Mouse (Mus musculus) myocyte (in vitro differentiated cells): Measurements from ENCODE around the gene Kif26b. TPM values are rescaled to one million over a fixed set of nuclear protein-coding genes. Genes with fewer than 3 reads are reported as not detected.

Experiments used
- H3K27me3 ChIP-seq: one replicate; pipeline ENCODE4 v1.6.1; 2011; ENCODE audit not compliant: control insufficient read depth, insufficient read depth, insufficient read length
- H3K36me3 ChIP-seq: one replicate; pipeline ENCODE4 v1.6.1; 2011; ENCODE audit not compliant: control insufficient read depth, insufficient read depth
- H3K4me2 ChIP-seq: one replicate; pipeline ENCODE4 v1.6.1; 2011; ENCODE audit warnings: low read depth, control low read depth
- H3K4me3 ChIP-seq: one replicate; pipeline ENCODE4 v1.5.1; 2011; ENCODE audit warnings: mild to moderate bottlenecking, control low read depth, moderate library complexity
- H3K79me2 ChIP-seq: one replicate; pipeline ENCODE4 v1.6.1; 2011; ENCODE audit not compliant: control insufficient read depth, insufficient read depth
- H3ac ChIP-seq: one replicate; pipeline ENCODE4 v1.6.1; 2011; ENCODE audit not compliant: control insufficient read depth, insufficient read length
- CEBPB ChIP-seq: IDR thresholded peaks from 2 replicates; pipeline ENCODE4 v1.6.1; 2011; ENCODE audit warnings: mild to moderate bottlenecking, moderate library complexity; ENCODE audit not compliant: poor library complexity, insufficient read depth, severe bottlenecking
- E2F4 ChIP-seq: IDR thresholded peaks from one replicate; pipeline ENCODE4 v1.6.1; 2011; ENCODE audit warnings: mild to moderate bottlenecking, control low read depth, moderate library complexity; ENCODE audit not compliant: insufficient read depth
- MAX ChIP-seq: IDR thresholded peaks from one replicate; pipeline ENCODE4 v1.6.1; 2011; ENCODE audit warnings: low read depth, mild to moderate bottlenecking, control low read depth
- MYOD1 ChIP-seq, 3 experiments: IDR thresholded peaks; one replicate each; pipeline ENCODE4 v1.6.1; 2011; ENCODE audit warnings: control low read depth in 2 of 3, low read depth in 2 of 3, mild to moderate bottlenecking in 2 of 3, moderate library complexity in 1 of 3; ENCODE audit not compliant: insufficient read length in 2 of 3, control insufficient read depth in 1 of 3
- MYOG ChIP-seq, 3 experiments: IDR thresholded peaks; one replicate each; pipeline ENCODE4 v1.6.1; 2011; ENCODE audit warnings: control low read depth in 2 of 3, low read depth in 2 of 3, mild to moderate bottlenecking in 2 of 3; ENCODE audit not compliant: insufficient read length in 2 of 3, control insufficient read depth in 1 of 3, insufficient read depth in 1 of 3
- POLR2A ChIP-seq: IDR thresholded peaks from one replicate; pipeline ENCODE4 v1.6.1; 2011; ENCODE audit warnings: low read depth, mild to moderate bottlenecking, control low read depth, moderate library complexity; ENCODE audit not compliant: insufficient read length
- POLR2AphosphoS2 ChIP-seq: IDR thresholded peaks from one replicate; pipeline ENCODE4 v1.6.1; 2011; ENCODE audit warnings: low read depth, control low read depth; ENCODE audit not compliant: insufficient read length
- REST ChIP-seq: IDR thresholded peaks from one replicate; pipeline ENCODE4 v1.6.1; 2011; ENCODE audit warnings: mild to moderate bottlenecking, control low read depth, moderate library complexity; ENCODE audit not compliant: insufficient read depth, insufficient read length
- SRF ChIP-seq: IDR thresholded peaks from one replicate; pipeline ENCODE4 v1.6.1; 2011; ENCODE audit warnings: low read depth; ENCODE audit not compliant: control insufficient read depth, insufficient read length
- TCF12 ChIP-seq: IDR thresholded peaks from one replicate; pipeline ENCODE4 v1.6.1; 2011; ENCODE audit warnings: mild to moderate bottlenecking, control low read depth; ENCODE audit not compliant: poor library complexity, insufficient read depth, severe bottlenecking
- TCF3 ChIP-seq: IDR thresholded peaks from one replicate; pipeline ENCODE4 v1.6.1; 2011; ENCODE audit warnings: low read depth, control low read depth; ENCODE audit not compliant: insufficient read length
- USF1 ChIP-seq: IDR thresholded peaks from one replicate; pipeline ENCODE4 v1.6.1; 2011; ENCODE audit warnings: low read depth, mild to moderate bottlenecking, control low read depth, moderate library complexity
- polyA plus RNA-seq: library from polyadenylated mRNA; unstranded; fragments of >200 nt; fragmentation: generic; extraction: Trizol; gene quantifications from one replicate; pipeline ENCODE4 v1.2.1, GENCODE M21; 2012; ENCODE audit warnings: missing spikeins

Kif26b gene
- polyA plus RNA-seq, 1 experiment: 5.9 TPM

GRCm38 (mm10) chr1:178655525-178655924 lies 126.6 kb downstream of the Kif26b start:
- Histone ChIP-seq H3ac (no peak overlapping the region), H3K4me3 (no peak overlapping the region), H3K27me3 (no peaks in the 10 kb centered on the region), H3K36me3 (no peaks in the 10 kb centered on the region), H3K79me2 (no peaks in the 10 kb centered on the region), H3K4me2 (no peak overlapping the region)
- TF ChIP-seq E2F4 (no peak), USF1 (peak; percentile 83)

DNA sequence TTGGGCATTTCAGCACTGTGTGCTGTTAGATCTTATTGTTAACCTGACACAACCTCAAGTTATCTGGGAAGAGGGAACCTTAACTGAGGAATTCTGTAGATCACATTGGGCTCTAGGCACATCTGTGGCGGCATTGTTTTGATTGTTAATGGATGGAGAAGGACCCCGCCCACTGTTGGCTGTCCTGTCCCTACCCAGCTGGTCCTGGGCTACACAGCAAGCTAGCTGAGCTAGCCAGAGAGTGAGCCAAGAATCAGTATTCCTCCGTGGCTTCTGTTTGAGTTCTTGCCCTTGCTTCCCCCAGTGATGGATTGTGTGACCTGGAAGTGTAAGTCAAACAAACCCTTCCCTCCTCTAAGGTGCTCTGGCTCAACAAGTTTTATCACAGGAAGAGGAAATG lies 132.1 kb downstream of the Kif26b start:
- no peaks in the 10 kb centered on the region for H3K27me3 ChIP-seq
- H3K4me2 ChIP-seq: no peak overlapping the region
- no peaks in the 10 kb centered on the region for H3K36me3 ChIP-seq
- no peak overlapping the region for H3K4me3 ChIP-seq
- H3K79me2 ChIP-seq: no peaks in the 10 kb centered on the region
- no peak overlapping the region for H3ac ChIP-seq
- no peak for TF ChIP-seq TCF12
- no peak for TF ChIP-seq REST
- TF ChIP-seq USF1: no peak
- TF ChIP-seq CEBPB: no peak
- no peak for TF ChIP-seq MAX
- no peak for TF ChIP-seq POLR2AphosphoS2
- TF ChIP-seq POLR2A: no peak
- no peak for TF ChIP-seq SRF

GRCm38 (mm10) chr1:178661556-178661955 lies 132.6 kb downstream of the Kif26b start:
- Histone ChIP-seq H3K4me3 (no peak overlapping the region), H3K27me3 (no peaks in the 10 kb centered on the region), H3ac (no peak overlapping the region), H3K4me2 (no peak overlapping the region), H3K79me2 (no peaks in the 10 kb centered on the region), H3K36me3 (no peaks in the 10 kb centered on the region)
- no peak for TF ChIP-seq POLR2AphosphoS2
- no peak for TF ChIP-seq MYOD1 (IDR thresholded peaks at IDR 0.05; ENCODE audit: control insufficient read depth in 1 of 3, insufficient read length in 2 of 3, low read depth in 2 of 3)
- TF ChIP-seq E2F4: no peak
- no peak for TF ChIP-seq CEBPB
- no peak for TF ChIP-seq TCF12
- TF ChIP-seq TCF3: no peak
- TF ChIP-seq MYOG (IDR thresholded peaks at IDR 0.05; ENCODE audit: control insufficient read depth in 1 of 3, insufficient read depth in 1 of 3, insufficient read length in 2 of 3, low read depth in 2 of 3): no peak
- TF ChIP-seq SRF: no peak
- TF ChIP-seq USF1: no peak
- TF ChIP-seq POLR2A: no peak

DNA sequence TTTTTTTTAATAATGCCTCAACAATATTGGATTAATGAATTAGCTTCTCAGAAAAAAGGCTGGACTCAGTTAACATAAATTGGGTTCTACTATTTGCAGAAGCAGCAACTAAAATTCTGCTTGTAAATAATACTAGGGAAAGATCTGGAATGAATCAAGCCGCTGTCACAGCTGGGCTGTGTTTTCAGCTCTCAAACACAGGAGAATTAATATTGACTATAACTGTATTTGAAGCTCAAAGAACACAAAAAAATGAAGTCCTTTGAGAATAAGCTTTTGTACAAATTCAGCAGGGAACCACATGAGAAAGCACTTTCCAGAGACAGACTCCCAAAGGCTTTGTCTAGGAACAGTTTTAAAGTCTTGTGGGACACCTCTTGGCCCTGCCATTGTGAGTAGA lies 134.6 kb downstream of the Kif26b start:
- H3ac ChIP-seq: no peak overlapping the region
- H3K4me2 ChIP-seq: no peak overlapping the region
- H3K36me3 ChIP-seq: no peaks in the 10 kb centered on the region
- no peaks in the 10 kb centered on the region for H3K27me3 ChIP-seq
- no peaks in the 10 kb centered on the region for H3K79me2 ChIP-seq
- no peak overlapping the region for H3K4me3 ChIP-seq
- no peak for TF ChIP-seq MAX
- TF ChIP-seq CEBPB: no peak
- TF ChIP-seq REST: no peak
- no peak for TF ChIP-seq MYOG (IDR thresholded peaks at IDR 0.05; ENCODE audit: control insufficient read depth in 1 of 3, insufficient read depth in 1 of 3, insufficient read length in 2 of 3, low read depth in 2 of 3)
- TF ChIP-seq POLR2AphosphoS2: no peak
- no peak for TF ChIP-seq USF1
- TF ChIP-seq TCF3: no peak
- no peak for TF ChIP-seq E2F4
- TF ChIP-seq SRF: no peak
- TF ChIP-seq MYOD1 (IDR thresholded peaks at IDR 0.05; ENCODE audit: control insufficient read depth in 1 of 3, insufficient read length in 2 of 3, low read depth in 2 of 3): no peak
- no peak for TF ChIP-seq POLR2A
- TF ChIP-seq TCF12: no peak

DNA sequence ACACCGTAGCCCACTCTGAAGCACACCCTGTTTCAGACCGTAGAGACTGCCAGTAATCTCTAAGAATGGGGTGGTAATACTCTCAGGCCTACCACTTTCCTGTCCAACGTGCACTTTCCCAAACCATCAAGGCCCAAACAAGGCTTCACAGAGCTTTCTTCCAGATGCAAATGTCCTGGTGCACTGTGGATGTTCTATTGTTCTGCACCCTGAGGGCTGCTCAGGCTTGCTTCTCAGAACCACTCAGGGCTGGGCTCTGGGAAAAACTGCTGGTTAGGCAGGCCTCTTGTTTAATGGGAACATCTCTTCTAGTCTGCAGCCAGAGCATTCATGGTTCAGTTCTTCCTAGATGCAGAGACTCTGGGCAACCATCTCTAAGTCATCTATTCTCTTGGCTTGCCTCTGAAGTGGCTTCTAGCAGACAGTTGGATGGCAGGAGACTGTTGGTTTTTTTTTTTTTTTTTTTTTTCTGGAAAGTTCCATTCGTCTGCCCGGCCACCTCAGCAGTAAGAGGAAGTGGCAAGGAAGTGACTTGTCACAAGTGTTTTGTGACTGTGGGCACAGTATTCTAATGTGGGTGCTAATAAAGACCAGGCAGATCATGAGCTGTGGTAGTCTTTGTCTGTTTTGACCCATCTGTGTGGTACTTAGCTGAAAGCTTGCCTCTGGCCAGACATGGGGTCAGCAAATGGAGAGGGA lies 135.5 kb downstream of the Kif26b start:
- Histone ChIP-seq H3ac (no peak overlapping the region), H3K27me3 (no peaks in the 10 kb centered on the region), H3K36me3 (no peaks in the 10 kb centered on the region), H3K4me2 (no peak overlapping the region), H3K4me3 (no peak overlapping the region), H3K79me2 (no peaks in the 10 kb centered on the region)
- no peak for TF ChIP-seq USF1
- TF ChIP-seq MAX: no peak
- no peak for TF ChIP-seq MYOD1 (IDR thresholded peaks at IDR 0.05; ENCODE audit: control insufficient read depth in 1 of 3, insufficient read length in 2 of 3, low read depth in 2 of 3)
